Comparison of ENCODE assay signal across 9 mouse cellular contexts in the genomic region with DNA sequence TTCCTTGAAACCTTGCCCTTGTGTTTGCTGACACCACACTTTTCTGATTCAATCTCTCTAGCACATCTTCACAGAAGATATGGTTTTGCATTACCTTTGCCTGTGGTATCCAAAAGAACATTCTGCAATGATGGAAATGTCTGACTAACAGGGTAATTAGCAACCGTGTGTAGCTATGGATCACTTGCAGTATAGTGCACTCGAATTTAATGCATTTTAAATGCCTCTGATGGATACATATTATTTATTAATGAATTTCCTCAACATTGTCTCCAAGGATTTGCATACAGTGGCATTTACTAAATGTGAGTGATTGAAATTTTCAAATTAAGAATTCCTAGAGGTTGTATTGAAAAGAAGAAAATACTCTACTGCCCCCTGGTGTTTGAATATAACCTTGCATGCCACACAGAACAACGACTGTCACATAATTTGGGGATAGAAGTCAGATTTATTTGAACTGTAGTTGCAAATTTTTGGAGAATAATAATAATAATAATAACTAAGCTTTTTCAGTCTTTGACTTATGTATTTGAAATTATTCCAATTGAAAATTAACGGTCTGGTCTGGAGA. TPM values are rescaled to one million over a fixed set of nuclear protein-coding genes. Genes with fewer than 3 reads are reported as not detected.
DNase-seq lines count a peak whose midpoint lies in the region; ATAC-seq and TF ChIP-seq lines count a peak whose summit lies in the region.
"Had no signal": no experiment of that assay in that cellular context is flagged by ENCODE, and none has a peak within 500 bp of the region (broad histone marks: within the 10 kb centered on the region; RNA-seq: fewer than 3 reads in every experiment).

No protein-coding gene starts in this region.

- DNase-seq in kidney, adult 9 months, result peak; percentile 39
- no peak for DNase-seq in kidney, postnatal 4 days
- DNase-seq in brain, embryonic 14.5 days (ENCODE audit: low read depth), result peak; percentile 69
- DNase-seq in hindlimb bud, embryonic 11.5 days (ENCODE audit: extremely low spot score, low read depth, low spot score), result peak; percentile 33
- no peak for DNase-seq in right cerebral cortex, postnatal 36 days (ENCODE audit: low spot score in 2 of 2)
- DNase-seq in adrenal gland, postnatal 4 days (ENCODE audit: low spot score in 2 of 2), result no peak

- TF ChIP-seq POLR2A in brain, embryonic 14.5 days (IDR thresholded peaks at IDR 0.05; ENCODE audit: borderline replicate concordance, extremely low read depth, insufficient read depth, insufficient read length, poor library complexity, severe bottlenecking), result no peak

- no peaks in the 10 kb centered on the region for H3K9me3 ChIP-seq in E14TG2a.4 (ENCODE audit: low read length)

- H3K4me1 ChIP-seq in E14TG2a.4 (replicated peaks; ENCODE audit: low read depth, low read length), result no peaks in the 10 kb centered on the region

- no peaks in the 10 kb centered on the region for H3K36me3 ChIP-seq in E14TG2a.4 (ENCODE audit: insufficient read depth, low read length)

- peak; percentile 64 for TF ChIP-seq CTCF in E14TG2a.4 (conservative IDR thresholded peaks at IDR 0.05; ENCODE audit: low read length)
- TF ChIP-seq CTCF in brain, embryonic 14.5 days (IDR thresholded peaks at IDR 0.05; ENCODE audit: borderline replicate concordance, extremely low read depth, insufficient read depth, insufficient read length), result no peak

- no peak overlapping the region for H3K4me3 ChIP-seq in E14TG2a.4 (replicated peaks; ENCODE audit: low read length)

- no peaks in the 10 kb centered on the region for H3K27me3 ChIP-seq in E14TG2a.4 (ENCODE audit: insufficient read depth, low read length)

- ATAC-seq in activated CD4-positive, CD25-positive, alpha-beta regulatory T cell, adult 4 months, result no peak

RNA-seq across cellular contexts. Expression of gene Scn7a, which starts 15.0 kb away (rescaled TPM):
- polyA plus RNA-seq in brain, embryonic 14.5 days (2012; rRNA removed), result 0.11 and 0.46 TPM in 2 replicates
- polyA plus RNA-seq in activated CD4-positive, CD25-positive, alpha-beta regulatory T cell, adult 4 months (2017; shearing (Covaris generic)), result under 1 TPM in 1 of 2 experiments, not detected in 1; 0.04 TPM
- 1 to 10 TPM; 5.8 to 6.0 TPM for total RNA-seq in adrenal gland, postnatal 4 days (2021)
- polyA plus RNA-seq: macrophage had no signal

Comparison
In these comparisons a context has a peak if more than half of its experiments do, and no peak if none do; other contexts are left out.
1. DNase-seq: peak in kidney, adult 9 months (single experiment), brain, embryonic 14.5 days (single experiment) and hindlimb bud, embryonic 11.5 days (single experiment); none in kidney, postnatal 4 days (0 of 2), right cerebral cortex, postnatal 36 days (0 of 2) and adrenal gland, postnatal 4 days (0 of 2).